Mouse (Mus musculus) right cerebral cortex, postnatal 14 days (tissue): ENCODE measurements at regions not wholly inside any gene's neighbourhood (a gene's known extent, or its start where the extent isn't known, plus 50 kb on each side); places are given as distances from the start of the nearest gene placed in this dataset.
A peak's percentile ranks its signal among the peaks of the same experiment; 100 is the strongest.
"Not testable (repeated sequence)": the region's sequence is repeated elsewhere in the genome, so short reads cannot be mapped to it uniquely, and the experiment has no call there.

Experiments
- DNase-seq: peaks from one replicate; pipeline ENCODE4 v3.0.0; 2022

DNA sequence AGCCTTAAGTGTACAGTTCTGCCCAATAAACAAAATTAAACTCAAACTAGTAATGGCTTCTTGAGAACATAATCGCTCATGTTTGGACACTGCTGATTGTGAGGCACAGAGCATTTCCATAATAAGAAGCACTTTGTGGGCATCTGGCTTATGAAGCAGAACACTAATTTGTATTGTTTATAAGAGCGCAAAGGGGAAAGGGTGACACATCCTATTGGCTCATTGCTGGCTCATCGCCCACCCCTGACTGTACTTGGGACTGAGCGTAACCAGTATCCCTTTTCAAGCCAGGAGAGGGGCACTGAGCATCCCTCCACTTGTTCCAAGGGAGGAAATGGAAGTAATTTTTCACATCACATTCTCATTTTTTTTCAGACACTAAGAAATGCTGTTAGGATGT, 288.0 kb downstream of the Sfmbt2 start:
- no peak for DNase-seq

DNA sequence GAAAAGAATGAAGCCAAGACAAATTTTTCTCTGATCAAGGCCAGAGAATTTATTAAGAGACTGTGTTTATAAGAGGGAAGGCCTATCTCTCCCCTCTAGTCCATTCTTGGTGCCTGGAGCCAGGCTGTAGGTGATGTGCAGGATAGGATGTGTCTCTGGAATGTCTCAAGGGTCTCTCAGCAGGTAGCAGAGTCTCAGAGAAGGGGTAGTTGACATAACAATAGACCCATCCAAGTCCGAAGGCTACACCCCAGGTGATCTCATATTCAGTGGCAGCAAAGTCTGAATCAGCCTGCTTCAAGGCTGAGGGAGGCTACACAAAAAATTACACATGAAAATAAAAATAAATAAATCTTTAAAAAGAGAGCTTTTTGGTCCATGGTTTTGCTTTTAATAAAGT, 297.6 kb downstream of the Sfmbt2 start:
- not testable (repeated sequence) for DNase-seq

DNA sequence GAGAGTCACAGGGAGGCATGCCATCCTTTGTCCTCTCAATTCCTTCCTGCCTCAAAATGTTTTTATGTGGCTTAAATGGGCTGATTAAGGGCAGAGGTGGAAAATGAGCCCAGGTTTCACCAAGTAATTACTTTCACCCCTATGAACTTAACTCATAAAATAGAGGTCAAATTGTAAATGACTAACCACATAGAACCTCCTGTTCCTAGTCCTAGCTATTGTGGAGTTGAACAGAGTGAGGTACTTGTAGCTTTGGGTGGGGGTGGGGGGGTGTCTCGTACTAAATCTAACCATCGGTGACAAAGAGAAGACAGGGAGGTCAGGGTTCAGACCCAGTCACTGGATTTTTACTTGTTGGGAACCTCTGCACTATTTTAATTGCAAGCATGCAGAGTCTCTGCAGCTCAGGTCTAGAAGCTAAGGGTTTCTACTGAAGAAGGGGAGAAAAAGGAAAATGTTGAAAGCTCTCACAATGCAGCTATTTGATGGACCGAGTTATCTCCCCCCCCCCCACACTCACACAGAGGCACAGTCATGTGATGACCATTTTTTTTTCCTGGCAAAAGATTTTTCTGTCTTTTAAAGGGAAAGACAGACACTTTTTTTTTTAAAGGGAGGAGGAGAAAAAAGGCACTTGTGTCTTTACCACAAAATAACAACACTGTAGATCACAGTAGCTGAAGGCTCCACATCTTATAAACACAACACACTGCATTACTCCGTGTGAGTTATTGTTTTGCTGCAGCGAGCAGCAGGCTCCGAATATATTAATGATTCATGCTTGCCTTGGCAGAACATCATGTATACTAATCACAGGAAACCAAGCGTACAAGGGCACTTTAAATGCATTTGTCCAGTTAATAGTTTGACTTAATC, 300.4 kb downstream of the Sfmbt2 start:
- no peak for DNase-seq

DNA sequence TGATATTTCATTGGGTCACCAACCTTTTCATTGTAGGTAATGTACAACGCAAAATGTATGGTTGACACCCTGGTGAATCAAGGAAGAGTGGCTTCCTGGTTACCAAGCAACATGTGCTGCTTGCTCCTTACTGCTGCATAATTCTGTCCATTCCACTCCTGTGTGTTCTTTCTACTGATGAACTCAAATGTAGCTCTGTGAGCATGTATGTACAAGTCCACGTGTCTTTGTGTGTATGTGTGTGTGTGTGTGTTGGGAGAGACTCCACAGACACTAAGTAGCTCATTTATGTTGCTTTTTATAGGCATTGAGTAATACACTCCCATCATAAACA, 301.0 kb downstream of the Sfmbt2 start:
- DNase-seq: no peak

DNA sequence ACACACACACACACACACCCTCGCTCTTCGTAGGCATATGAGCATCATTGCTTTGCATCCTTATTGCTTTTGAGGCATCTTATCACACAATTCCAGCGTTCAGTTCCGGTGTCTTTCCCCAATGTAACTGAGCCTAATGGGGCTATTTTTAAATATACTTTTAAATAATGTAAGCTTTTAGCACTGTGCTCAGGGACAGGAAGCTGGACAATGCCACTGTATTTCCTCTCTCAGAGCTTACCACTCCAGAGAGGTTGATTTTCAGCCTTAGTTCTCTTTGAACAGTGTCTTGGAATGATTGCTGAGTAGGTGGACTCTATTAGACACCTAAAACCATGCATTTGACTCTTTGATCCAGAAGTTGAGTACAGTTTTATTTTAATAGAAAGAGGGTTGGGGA, 301.9 kb downstream of the Sfmbt2 start:
- DNase-seq: no peak

DNA sequence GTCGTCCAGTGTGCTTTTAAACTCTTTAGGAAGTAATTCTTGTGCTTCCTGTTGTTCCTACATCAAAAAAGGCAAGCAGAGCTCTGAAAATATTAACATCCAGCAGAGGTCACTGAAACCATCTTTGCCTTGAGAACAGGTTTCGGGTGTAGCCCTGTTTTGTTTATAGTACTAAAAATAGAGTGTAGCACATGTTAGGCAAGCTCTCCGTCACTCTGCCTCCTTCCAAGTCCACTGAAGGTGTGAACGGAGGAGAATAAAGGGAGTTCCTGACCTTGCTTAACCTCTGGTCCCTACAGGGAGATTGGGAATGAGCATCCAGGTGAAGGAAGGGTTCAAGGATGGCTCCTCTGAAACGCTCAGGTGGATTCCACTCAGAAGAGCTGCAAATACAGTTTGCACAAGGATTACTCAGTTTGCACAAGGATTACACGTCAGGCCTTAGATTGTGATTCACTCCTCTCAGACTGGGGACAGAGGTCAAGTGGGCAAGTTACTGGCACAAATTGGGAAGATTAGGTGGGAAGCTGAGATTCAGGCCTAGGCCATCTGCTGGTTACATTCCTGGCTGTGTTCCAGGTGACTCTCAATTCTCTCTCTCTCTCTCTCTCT, 304.5 kb downstream of the Sfmbt2 start:
- DNase-seq: no peak

DNA sequence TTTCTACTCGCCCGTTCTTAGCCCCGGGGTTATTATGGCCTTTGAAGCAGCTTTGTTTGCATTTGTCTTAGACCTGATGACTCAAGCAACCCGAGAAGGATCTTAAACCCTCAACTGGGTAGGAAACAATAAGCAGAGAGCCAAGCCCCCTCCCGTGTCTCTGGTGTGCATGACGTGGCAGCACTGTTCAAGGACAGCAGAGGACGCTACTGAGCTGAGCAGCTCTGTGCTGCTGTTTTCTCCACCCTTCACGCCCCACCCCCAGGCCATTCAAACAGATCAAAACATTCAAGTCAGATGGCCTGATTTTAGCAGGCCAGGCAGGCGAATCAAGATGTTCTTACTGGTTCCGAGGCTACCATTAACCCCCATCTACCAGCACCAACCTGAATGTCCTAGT, 331.1 kb downstream of the Sfmbt2 start:
- DNase-seq: peak; percentile 8

DNA sequence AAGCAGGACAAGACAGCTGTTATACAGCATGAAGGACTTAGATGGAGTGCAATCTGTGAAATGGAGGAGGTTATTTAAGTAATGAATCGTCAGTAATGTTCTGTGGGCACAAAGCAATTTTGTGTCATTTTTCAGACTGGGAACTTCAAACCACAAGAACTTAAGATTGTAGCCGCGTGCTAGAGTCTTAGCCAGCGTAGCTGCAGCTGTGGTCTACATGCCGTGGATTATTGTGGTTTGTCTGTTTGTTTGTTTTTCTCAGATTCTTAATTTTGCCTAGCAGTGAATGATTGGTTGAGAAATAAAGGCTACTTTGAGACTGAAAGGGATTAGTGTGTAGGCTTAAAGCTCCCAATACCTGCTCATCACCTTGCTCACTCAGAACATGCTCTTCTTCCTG, 348.1 kb downstream of the Sfmbt2 start:
- DNase-seq: no peak

DNA sequence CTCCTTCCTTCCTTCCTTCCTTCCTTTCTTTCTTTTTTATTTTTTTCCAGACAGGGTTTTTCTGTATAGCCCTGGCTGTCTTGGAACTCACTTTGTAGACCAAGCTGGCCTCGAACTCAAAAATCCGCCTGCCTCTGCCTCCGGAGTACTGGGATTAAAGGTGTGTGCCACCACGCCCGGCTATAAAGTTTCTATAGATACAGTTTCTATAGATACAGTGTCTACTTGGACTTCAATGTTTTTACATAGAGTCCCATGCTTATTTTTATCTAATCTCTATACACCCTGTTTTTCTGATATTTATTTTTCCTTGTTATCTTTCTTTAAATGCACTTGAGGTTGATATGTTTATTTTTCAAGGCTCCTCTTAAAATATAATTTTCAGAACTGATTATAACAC, 364.0 kb downstream of the Sfmbt2 start:
- DNase-seq: not testable (repeated sequence)

DNA sequence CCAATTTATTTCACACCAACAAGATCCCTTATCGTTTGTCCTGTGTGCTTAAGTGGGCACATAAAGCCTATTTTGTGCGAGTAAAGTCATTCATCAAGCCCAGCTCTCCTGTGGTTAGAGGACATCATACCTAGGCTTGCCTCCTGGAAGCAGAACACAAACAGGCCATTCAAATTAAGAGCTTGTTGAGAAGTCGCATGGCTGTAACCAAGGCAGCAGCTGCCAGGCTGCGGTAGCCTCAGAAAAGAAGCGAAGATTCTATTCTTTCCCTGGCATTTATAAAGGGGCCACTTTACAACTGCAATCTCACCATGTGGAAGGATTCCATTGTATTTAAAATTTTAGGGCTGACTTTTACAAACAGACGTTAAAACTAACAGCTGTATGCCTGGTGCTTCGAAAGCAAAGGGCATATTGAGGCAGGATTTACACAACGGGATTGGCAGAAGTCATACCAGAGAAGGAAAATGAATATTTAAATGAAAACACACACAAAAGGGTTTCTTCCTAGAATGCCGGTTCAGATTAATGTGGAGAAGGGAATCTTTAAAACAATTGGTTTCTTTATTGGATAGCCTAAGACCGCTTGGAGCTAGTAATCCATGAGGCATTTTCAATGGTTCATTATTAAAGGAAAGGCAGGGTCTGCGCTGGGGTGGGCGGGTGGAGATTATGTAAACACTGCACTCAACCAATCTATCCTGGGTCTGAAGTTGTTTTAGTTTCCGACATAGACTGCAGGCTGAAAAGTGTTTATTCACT, 366.6 kb downstream of the Sfmbt2 start:
- no peak for DNase-seq

DNA sequence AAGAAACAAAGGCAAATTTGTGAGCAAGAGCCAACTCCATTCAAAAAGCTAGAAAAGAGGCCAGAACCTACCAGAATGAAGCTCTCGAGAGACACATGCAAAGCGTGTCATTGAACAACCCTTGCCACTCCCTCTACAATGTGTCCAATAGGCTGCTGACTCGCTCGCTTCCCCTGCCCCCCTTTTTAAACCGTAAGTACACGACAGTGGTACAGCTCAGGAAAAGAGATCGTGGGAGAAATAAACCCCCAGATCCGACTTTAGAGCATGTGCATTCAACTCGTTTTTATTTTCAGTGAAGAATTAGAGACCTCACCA, 367.1 kb downstream of the Sfmbt2 start:
- no peak for DNase-seq

DNA sequence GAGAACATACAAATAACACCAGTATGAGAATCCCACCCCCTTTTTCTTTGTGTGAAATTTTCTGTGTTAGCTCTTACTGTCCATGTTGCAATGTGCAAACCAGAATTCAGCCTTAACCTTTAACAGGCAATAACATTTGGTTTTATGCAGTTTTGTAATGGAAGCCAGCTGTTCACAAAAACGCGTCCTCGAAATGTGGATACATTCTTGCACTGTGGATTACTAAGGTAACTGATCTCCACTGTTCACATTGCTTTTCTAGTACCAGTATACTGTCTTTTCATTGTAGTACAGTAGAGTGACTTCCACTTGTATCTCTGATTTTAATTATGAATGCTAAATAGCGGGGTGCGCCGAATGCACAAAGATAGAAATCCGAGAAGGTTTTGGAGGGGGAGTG, 374.8 kb downstream of the Sfmbt2 start:
- DNase-seq: no peak

DNA sequence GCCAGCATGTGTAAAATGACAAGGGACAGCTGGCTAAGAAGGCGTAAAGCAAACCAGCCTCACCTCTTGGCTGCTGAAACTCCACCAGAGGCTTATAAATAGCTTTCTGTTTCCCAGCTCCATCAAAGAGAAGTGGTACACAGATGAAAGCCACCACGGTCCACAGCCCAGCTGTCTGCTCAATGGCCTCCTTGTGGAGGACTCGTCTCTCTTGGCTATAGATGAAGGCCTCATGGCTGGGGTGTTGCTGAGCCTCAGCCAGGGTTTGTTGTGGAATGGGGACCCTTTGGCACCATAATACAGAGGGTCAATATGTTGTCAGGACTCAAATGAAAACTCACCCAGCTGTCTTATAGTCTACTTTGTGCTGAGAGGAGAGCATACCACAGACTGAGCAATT, 385.1 kb downstream of the Sfmbt2 start:
- DNase-seq: peak; percentile 14

DNA sequence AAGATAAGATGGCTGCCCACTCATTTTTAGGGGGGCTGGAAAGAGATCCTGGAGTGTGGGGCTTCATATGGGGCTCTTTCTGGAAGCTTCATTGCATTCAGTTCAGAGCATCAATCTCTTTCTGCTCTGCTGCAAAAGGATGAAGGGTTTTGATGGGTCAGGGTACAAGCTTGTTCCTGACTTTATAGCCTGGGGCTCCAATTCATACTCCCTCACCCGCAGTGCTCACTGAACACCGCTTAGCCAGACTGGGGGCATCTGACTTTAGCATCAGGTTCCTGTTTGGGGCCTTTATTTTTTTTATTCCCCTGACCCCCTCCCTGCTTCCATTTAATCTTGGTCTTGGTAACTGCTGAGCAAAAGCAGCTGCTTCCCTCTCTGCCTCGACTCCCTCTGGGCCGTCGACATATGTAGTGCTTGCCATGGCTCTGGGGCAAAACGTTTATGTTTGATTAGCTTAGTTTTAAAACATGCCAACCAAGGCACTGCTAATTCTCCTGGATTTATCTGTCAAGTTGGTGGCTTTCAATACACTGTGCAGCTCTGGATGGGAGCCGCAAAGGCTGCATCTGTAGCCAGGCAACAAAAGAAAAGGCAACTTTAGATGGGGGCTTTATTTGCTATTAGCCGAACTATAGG, 387.0 kb downstream of the Sfmbt2 start:
- no peak for DNase-seq

DNA sequence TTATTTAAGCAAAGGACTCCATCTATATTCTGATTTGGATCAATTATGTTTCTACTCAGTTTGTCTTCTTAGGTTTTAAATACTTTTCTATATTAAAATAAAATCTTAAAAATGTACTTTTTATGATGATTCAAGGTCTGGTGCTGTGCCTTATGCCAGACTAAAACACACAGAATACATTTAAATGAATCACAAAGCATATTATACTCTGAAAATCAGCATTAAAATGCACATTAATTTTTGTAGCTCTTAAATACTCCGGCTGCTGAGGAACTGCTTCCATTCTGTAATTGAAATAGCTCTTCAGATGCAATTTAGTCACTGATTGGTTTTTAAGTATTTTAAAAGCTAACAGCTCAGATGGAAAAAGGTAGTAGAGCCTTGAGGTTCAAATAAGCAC, 387.6 kb downstream of the Sfmbt2 start:
- DNase-seq: no peak

DNA sequence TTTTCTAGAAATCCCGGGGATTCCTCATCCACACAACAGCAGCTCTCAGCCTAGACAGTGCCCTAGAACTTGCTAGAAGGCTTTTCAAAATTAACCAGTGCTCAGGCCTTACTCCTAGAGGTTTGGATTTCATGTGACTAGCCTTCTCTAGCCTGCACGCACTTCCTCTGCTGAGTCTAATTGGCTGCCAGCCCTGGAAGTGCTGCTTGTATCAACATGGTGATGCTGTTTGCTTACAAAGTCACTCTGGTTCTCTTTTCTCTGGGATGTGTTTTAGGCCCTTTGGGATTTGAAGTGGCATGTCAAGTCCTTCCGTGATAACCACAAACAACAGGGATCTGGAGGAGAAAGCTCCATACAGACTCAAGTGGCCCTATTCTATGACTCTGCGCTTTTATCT, 391.9 kb downstream of the Sfmbt2 start:
- DNase-seq: no peak

DNA sequence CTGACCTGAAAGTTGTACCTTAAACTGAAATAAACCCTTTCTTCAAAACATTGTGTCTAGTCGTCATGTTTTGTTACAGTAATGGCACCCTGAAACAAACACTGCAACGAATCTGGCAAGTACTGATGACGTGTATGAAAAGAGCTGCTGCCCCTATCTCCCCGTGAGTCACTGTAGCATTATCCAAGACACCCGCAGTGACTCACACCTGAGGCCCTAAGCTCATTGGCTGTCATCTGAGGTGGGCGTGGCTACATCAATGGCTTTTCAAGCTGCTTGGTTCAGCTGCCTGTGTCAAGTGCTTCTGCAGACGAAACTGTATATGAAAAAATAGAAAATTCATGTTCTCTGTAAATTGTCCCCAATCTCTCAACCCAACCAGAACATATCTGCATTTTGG, 388.8 kb upstream of the Prkcq start:
- DNase-seq: no peak

DNA sequence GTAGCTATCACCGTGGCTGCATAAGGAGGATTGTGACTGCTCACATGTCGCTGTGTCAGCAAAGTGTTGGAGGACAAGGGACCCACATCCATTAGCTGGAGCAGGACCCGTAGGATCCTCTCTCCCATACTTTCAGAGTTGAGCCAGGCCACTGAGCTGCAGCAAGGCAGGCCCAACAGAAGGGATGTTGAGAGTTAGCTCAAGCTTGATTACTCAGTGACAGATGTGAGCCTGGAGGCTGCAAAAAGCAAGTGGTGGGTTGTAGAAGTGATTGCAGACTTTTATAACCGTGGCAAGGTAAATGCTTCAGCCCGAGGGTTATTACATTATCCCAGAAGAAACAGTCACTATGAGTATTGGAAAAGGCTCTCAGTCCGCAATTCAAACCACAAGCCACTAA, 388.3 kb upstream of the Prkcq start:
- no peak for DNase-seq

DNA sequence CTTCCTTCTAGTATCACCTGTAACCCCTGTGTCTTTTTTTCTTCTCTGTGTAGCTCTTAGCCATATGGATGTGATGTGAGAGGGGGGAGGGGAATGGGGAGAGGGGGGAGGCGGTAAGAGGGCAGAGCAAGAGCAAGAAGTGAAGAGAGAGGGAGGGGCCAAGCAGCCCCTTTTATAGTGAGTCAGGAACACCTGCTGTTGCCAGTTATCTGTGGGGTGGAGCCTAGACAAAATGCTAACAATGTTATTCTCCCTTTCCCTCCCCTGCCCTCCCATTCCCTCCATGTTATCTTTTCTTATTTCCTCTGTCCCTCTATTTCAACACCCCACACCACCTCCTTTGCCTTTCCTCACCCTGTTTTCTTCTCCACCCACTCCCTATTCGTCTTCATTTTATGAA, 387.6 kb upstream of the Prkcq start:
- DNase-seq: no peak

DNA sequence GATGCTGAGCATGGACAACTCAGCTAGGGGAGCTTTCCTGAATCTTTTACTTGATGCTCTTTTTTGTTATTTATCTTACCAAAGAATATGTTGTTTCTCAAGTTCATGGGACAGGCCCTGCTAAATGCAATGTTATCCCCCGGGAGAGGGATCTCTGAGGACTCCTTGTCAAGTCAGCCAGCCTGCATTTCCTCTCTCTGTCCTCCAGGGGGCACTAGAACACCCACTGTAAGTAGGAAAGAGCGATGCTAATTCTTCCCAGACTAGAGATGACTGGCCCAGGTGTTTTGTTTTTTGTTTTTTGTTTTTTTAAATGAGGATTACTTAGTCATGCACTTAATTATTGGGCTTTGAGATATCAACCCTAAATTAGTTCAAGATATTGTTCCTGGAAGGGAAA, 386.8 kb upstream of the Prkcq start:
- DNase-seq: peak; percentile 19

DNA sequence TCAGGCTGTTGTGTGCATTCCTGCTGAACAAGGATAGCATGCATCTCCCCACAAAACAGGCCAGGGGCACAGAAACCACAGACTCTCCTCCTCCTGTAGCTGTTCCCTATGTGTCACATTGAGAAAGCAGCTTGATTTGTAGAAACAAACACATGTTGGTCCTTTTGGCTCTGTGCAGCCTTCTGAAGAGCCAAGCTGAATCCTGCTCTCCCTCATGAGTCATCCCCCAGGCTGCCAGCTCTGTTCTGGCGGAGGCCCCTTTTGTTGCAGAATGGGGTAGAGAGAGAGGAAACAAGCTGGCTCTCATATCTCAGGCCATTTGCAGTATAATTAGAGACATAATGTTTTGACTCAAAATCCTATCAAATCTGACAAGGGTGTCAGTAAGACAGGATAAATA, 383.4 kb upstream of the Prkcq start:
- peak; percentile 40 for DNase-seq

DNA sequence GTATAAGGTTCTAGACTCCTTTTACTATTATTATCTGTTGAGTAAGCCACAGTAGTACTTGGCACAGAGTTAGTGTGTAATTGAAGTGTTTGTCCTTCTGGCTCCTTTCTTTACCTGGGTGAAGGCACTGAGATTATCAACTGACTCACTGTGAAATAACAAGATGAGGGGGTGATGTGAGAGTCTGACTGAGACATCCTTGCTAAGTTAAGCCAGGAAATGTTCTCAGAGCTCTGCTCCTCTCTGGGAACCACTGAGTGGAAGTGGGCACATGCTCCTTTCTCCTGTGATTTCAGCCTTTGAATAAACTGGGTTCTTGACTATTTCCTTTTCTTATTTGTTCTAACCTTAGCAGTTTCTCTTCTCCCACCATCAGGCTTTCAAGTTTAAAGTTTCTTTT, 380.7 kb upstream of the Prkcq start:
- DNase-seq: no peak

DNA sequence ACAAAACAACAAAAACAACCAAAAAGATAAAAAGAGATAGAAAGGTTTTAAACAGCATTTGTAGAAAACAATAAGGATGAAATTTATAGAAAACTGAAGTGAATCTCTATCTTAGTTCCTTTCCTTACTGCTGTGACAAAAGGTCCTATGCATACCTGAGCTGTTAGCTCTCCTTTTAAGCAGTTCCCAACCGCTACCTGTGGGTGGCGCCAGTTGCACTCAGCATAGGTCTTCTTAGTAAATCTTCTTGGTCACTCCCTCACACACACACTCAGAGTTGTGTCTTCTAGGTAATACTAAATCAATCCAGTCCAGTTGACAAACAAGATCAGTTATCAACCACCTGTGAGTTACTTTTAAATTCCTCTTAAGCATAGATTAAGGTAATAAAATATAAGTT, 355.5 kb upstream of the Prkcq start:
- DNase-seq: no peak
